Mouse (Mus musculus) CD4-positive helper T cell, adult 2 months (primary cell): ENCODE measurements around the gene Gipc3.
A peak's percentile ranks its signal among the peaks of the same experiment; 100 is the strongest.

Source experiments
- DNase-seq: peaks from one replicate; pipeline ENCODE4 v3.0.0-alpha.2; 2012; ENCODE audit warnings: low read depth, missing footprints, low spot score

The Gipc3 gene

GRCm38 (mm10) chr10:81301321-81301720, 41.7 kb downstream of the Gipc3 start:
- no peak for DNase-seq

- no peak for DNase-seq
Measured at GRCm38 (mm10) chr10:81300352-81300907, 42.6 kb downstream of the Gipc3 start.

- DNase-seq = no peak
Measured at GRCm38 (mm10) chr10:81299585-81300351, 43.3 kb downstream of the Gipc3 start.

DNA sequence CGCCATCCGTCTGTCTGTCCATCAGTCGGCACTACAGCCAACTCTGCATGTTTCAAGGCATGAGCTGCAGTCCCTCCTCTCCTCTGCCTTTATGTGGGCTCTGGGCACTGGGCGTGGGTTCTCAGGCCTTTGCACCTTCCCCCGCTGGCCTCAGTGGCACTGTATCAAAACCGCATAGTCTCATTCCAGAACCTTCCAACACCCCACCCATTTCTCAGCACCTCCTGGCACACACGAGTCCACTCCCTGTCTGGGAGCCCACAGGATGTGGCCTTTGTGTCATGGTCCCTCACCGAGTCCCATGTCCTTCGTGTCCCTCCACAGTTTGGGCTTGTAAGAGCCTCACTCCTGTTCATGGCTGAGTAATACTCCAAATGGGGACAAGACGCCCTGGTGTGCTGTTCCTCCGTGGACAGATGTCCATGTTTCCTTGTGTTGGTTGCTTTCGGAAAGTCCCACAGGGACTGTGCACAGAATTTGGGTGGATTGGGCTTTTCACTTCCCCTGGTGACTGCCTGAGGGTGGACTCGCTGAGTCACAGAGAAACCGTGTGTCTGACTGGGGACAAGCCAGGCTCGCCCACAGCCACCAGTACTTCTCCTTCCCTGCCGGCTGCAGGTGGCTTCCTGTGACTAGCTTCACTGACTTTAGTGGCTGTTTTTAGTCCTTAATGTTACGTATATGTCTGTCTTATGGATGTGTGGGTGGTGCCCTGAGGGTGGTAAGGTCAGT, 44.5 kb downstream of the Gipc3 start:
- DNase-seq = peak; percentile 60

DNA sequence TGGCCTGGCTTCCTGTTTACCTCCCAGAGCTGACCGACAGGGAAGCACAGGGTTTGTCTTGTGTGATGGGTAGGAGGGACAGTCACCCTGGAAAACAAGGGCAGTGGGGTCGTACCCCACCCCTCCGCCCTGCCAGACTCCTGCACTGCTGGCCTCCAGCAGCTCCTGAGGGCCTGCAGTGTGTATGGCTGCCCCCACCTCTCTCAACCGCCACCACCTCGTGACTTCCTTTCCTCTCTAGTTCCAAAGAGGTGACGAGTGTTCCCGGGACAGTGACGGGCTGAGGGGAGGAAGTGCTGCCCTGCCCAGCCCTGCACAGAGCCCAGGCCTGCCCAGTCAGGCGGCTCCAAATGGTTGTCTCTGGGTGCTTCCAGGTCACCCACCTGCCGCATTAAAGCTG, 45.2 kb downstream of the Gipc3 start:
- DNase-seq = peak; percentile 72

- no peak for DNase-seq
Measured at GRCm38 (mm10) chr10:81297246-81297645, 45.8 kb downstream of the Gipc3 start.

DNA sequence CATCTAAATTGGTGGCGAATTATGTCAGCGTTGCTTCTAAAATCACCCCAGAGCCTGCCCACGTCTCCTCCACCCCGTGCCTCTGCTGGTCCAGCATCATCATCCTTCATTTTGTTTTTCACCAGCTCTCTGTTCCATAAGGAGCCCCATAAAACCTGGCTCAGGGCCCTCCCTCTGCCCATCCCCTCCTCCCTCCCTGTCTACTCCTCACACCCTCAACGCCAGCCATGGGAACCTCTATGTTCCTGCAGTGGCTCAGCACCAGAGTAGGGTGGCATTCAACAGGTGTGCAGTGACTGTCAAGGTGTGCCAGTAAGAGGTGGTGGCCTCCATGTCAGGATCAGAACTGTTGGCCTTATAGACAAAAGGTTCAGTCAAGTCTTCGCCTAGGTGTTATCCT, 47.9 kb downstream of the Gipc3 start:
- DNase-seq = no peak

- DNase-seq = no peak
Measured at GRCm38 (mm10) chr10:81294442-81294841, 48.6 kb downstream of the Gipc3 start.

DNA sequence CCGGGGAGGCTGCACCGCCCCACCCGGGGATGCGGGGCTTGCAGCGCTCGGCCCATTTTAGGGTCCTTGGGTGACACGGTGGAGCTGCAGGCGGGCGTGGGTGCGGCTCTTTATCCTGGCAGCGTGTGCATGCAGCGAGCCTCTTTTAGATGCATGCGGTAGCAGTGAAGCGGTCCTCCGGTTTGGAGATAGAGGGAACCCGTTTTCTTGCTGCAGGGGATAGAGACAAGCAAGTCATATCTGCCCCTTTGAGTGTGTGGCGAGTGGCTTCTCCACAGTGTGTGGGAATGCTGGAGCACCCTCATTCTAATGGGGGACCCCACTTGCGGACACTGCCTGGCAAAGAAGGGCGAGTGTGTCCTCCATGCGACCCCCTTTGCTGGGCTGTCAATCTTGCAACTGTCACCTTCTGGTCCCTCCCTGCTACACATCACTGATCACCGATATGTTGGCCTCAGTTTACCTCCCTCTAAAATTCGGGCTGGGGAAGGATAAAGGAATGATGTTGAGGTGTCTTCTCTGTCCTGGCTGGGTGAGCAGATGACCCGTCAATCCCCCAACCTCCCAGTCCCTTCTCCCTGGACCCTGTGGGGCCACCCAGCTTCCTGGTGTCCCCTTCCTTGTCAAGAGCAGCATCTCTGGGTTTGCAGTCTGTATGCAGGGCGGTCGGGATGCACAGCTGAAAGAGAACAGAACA, 49.6 kb downstream of the Gipc3 start:
- DNase-seq = no peak

DNA sequence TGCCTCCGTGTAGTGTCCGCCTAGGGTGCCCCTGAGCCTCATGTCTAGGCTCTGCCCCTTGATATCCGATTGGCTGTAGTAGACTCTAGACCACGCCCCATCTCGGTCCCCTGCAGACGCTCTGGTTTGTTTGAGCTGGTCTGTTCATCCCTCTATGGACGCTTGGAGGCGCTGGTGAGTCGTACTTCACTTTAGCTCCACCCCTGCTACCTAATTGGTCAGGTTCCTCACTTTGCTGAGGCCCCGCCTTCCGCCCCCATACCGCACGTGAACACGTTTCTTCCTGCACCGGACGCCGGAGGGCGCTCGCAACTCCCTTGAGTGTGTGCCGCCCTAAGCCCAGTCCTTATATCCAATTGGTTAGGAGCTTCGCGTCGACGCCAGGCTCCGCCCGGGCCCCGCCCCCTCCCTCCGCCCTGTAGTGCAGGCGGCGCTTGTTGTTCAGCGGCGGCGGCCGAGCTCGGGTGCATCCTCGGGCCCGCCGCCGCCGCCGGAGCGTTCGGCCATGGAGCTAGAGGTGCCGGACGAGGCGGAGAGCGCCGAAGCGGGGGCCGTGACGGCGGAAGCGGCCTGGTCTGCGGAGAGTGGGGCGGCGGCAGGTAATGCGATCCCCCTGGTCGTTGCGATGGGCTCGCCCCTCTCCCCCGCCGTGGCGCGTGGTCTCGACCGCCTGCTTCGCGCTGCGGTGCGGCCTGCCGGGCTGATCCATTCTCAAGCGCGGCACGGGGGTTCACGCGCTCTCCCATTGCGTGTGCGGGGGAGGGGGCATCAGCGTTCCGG, 50.3 kb downstream of the Gipc3 start, which contains the start of gene Pip5k1c:
Gene Pip5k1c (plus strand): TSS at position 410 of the 780 bp plus-strand sequence.
- DNase-seq = peak; percentile 100

DNA sequence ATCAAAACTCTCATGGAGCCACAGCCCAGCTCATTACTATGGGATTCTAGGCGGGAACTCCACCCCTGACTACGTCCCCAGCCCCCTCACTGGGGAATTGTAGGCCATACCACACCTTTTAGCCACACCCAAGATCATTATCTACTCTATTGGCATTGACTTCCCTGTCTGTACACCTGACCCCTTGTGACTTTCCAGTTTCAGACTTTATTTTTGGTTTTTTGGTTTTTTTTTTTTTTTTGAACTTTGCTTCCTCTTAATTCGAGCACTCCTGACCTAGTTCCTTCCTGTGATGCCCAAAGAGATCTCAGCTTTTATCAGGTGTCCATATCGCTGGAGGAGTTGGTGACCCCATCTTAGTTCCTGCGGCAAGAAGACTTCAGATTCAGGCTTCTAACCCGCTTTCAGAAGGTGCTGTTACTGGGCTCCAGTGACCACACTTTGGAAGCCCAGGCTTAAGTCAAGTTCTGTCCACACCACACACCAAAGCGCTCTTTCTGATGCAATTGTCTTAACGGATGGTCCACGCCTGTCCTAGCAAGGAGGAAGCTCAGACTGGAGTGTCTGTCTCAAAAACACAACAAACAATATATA, 51.5 kb downstream of the Gipc3 start, which contains the start of gene Tjp3:
Gene Tjp3 (minus strand): TSS at position 71 of the 594 bp plus-strand sequence.
- peak; percentile 68 for DNase-seq

- DNase-seq = peak; percentile 59
Measured at GRCm38 (mm10) chr10:81290698-81291460, 52.2 kb downstream of the Gipc3 start.

DNA sequence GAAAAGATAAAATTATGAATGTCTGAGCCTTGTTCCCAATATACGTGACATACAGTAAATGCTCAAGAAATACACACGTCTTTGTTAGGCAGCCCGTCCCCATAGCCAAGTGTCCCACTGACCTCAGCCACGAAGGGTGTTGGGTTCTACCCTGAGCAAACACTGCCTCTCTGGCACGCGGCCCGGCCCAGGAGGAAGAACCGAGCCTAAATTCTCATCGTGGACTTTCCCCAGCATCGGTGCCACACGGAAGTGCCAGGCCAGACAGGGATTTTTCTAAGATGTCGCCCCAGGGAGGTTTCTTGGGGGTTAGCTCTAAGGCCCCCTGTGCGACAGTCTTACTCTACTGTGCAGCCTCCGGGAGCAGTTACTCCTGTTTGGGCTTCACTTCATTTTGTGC, 53.3 kb downstream of the Gipc3 start:
- DNase-seq = no peak

- DNase-seq = peak; percentile 73
Measured at GRCm38 (mm10) chr10:81289278-81289677, 53.8 kb downstream of the Gipc3 start.

GRCm38 (mm10) chr10:81288601-81289000, 54.5 kb downstream of the Gipc3 start:
- DNase-seq = peak; percentile 47

DNA sequence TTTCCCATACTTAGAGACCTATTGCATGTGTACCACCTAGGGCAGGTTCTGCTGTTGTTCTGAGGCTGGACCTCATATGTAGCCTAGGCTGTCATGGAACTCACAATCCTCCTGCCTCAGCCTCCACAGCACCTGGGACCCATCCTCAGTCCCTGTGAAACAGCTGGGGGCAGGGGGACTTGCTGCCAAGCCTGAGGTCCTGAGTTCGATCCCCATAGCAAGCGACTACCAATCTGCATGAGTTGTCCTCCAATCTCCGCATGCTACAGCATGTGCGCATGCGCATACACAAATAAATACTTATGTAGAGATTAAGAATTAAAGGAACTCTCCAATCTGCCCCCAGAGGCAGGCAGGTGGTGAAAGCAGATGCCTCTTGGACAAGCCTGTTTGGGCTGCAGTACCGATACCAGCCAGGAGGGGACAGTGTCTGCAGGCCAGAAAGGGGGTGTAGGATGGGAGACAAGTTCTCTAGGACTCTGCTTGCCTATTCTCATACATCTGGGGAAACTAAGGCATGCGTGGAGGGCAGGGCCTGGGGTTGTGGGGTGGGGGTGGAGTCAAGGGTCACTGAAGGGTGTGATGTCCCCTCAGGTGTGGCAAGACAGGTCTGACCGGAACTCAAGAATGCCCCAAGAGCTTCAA, 55.4 kb downstream of the Gipc3 start:
- DNase-seq = peak; percentile 73

DNA sequence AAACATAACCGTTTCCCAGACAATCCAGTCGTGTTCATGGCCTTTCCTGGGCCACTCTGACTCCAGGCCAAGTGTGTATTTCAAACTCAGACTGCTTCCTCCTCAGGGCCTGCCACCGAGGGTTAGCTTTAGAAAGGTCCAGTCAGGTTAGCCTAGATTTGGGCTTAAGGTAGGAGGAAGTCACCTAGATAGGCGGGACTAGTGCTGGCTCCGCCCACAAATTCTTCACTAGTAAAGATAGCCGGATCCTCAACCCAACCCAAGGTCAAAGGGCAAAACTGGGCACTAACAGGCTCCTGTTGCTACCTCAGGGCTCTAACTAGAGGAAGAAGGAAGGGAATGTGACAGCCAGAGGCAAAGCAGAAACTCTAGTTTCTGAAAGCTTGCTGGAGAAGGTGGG, 56.5 kb downstream of the Gipc3 start:
- peak; percentile 45 for DNase-seq

GRCm38 (mm10) chr10:81285694-81286450, 57.2 kb downstream of the Gipc3 start:
- DNase-seq = peak; percentile 92
